Mouse (Mus musculus) cortical plate, adult 2 months (tissue): ENCODE measurements around the gene Phf1.

Source experiments
- CTCF ChIP-seq: fragments of 200-500 bp; IDR thresholded peaks from 2 replicates; pipeline ENCODE4 v1.5.1; 2011; ENCODE audit warnings: mild to moderate bottlenecking, control low read depth, low read length; ENCODE audit not compliant: insufficient read depth; ENCODE audit errors: extremely low read depth
- POLR2A ChIP-seq: fragments of 200-500 bp; IDR thresholded peaks from 2 replicates; pipeline ENCODE4 v1.6.1; 2011; ENCODE audit warnings: mild to moderate bottlenecking, low read length, control low read depth; ENCODE audit not compliant: insufficient read depth; ENCODE audit errors: extremely low read depth

DNA sequence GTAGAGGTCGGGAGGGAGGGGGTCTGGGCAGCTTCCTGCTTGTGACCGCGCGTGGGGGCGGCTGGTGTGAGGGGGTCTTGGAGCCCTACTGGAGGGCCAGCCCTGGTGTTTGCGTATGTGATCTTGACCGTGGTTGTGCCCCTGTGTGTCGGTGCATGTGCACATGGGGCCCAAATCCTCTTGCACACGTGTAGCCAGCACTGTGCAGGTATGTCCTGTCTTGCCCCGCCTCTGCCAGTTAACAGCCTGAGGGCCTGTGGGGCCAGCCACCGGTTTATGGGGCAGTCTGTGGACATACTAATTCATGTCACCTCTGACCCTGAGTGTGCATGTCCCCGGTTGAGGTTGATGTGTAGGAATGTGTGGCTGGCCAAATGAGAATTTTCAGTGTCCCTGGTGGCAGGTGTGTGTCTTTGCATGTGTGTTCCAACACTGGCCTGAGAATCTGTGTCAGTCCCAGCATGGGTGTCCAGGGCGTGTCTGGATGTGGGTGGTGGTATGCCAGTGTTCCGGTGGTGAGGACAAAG is 16.3 kb downstream of the Phf1 start:
- TF ChIP-seq CTCF = 0 out of 2 replicates have a peak, but pooled peaks have one; percentile 17
- peak; percentile 43 for TF ChIP-seq POLR2A
